Mouse (Mus musculus): ENCODE data around the gene Zfp652. TPM values are rescaled to one million over a fixed set of nuclear protein-coding genes. Genes with fewer than 3 reads are reported as not detected.

The Zfp652 gene
- polyA plus RNA-seq, 1 experiment from 2014 or later: 36.8 TPM

DNA sequence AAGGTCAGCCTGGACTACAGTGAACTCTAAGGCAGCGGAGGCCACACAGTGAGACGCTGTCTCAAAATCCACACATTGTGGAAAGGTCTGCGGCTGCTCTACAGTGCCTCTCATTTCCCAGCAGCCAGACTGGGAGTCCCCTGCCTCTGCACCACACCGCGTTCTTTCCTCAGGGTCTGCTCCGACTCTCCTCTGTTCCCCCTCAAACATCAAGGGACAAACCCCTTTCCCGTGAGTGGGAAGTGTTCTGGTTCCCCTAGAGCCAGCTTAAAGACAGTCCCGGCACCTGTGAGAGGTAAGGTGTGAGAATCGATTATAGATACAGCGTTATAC, 129.0 kb downstream of the Zfp652 start:
- Histone ChIP-seq H3K4me1 (replicated peaks; ENCODE audit: control insufficient read depth, insufficient read depth, low read length) (peaks cover 17% of the 10 kb centered on the region), H3K4me2 (ENCODE audit: low read length) (no peak overlapping the region), H3K36me3 (ENCODE audit: control insufficient read depth, insufficient read depth) (no peaks in the 10 kb centered on the region)

DNA sequence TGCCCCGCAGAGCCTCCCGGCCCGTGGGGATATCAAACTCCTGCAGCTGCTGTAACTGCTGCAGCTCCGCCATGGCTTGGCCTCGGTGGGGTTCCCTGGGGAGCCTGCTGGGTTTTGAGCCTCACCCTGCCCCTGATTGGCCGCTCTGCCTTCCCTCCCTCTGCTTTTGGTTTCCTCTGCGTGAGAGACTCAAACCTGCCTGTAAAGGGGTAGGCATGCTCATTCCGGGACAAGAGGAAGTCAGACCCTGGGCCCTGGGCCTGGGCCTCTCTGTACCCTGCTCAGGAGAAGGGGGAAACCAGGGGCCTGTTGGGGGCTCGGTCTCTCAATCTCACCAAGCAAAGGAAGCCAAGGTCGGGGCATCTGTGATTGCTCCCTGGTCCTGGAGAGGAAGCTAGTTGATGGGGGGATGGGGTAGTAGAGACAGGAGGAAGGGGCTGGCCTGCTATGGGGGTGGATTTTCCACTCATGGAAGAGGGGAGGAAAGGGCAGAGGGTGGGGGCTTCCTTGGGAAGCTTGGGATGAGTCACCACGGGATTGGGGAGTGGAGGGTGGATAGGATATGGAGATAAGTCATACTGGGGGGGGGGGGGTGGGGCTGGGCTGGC, 129.7 kb downstream of the Zfp652 start, which contains the start of gene Abi3:
Abi3 (minus strand) TSS at position 403 of the 608 bp plus-strand sequence.
- 10% methylated on average over 11 of the region's 11 CpGs for WGBS
- no peak within 1 kb of the TSS; the same call in 1 of the 2 replicates for H3K4me3 ChIP-seq (replicated peaks; ENCODE audit: low read length)
- no peaks in the 10 kb centered on the region for H3K9me3 ChIP-seq (ENCODE audit: control insufficient read depth, low read length)
- no peak within 1 kb of the TSS for H3K27ac ChIP-seq (ENCODE audit: low read length)
- peaks cover 4% of the 10 kb centered on the region; the same call in 1 of the 2 replicates for H3K27me3 ChIP-seq (replicated peaks; ENCODE audit: control insufficient read depth, insufficient read depth, low read length)
- H3K4me1 ChIP-seq (replicated peaks; ENCODE audit: control insufficient read depth, insufficient read depth, low read length): peaks cover 12% of the 10 kb centered on the region
- no peaks in the 10 kb centered on the region for H3K36me3 ChIP-seq (ENCODE audit: control insufficient read depth, insufficient read depth)
- no peak within 1 kb of the TSS for H3K4me2 ChIP-seq (ENCODE audit: low read length)
- no peak for ATAC-seq
- H3K9ac ChIP-seq (replicated peaks; ENCODE audit: low read depth, low read length): no peak within 1 kb of the TSS

More for the DNA sequence above, 129.0 kb downstream of the Zfp652 start:
- Histone ChIP-seq H3K27ac (ENCODE audit: low read length) (no peak overlapping the region), H3K9me3 (ENCODE audit: control insufficient read depth, low read length) (no peaks in the 10 kb centered on the region), H3K4me3 (replicated peaks; ENCODE audit: low read length) (no peak overlapping the region; the same call in 1 of the 2 replicates), H3K27me3 (replicated peaks; ENCODE audit: control insufficient read depth, insufficient read depth, low read length) (peaks cover 5% of the 10 kb centered on the region; the same call in 1 of the 2 replicates), H3K9ac (replicated peaks; ENCODE audit: low read depth, low read length) (no peak overlapping the region)
- 58% methylated on average over 10 of the region's 10 CpGs for WGBS
- no peak for ATAC-seq

- Histone ChIP-seq H3K4me1 (replicated peaks; ENCODE audit: control insufficient read depth, insufficient read depth, low read length) (peaks cover 10% of the 10 kb centered on the region), H3K36me3 (ENCODE audit: control insufficient read depth, insufficient read depth) (no peaks in the 10 kb centered on the region), H3K27me3 (replicated peaks; ENCODE audit: control insufficient read depth, insufficient read depth, low read length) (peaks cover 4% of the 10 kb centered on the region; the same call in 1 of the 2 replicates), H3K27ac (ENCODE audit: low read length) (no peak overlapping the region), H3K4me2 (ENCODE audit: low read length) (no peak overlapping the region), H3K9ac (replicated peaks; ENCODE audit: low read depth, low read length) (no peak overlapping the region), H3K4me3 (replicated peaks; ENCODE audit: low read length) (no peak overlapping the region), H3K9me3 (ENCODE audit: control insufficient read depth, low read length) (no peaks in the 10 kb centered on the region)
- 83% methylated on average over 5 of the region's 5 CpGs for WGBS
- ATAC-seq: no peak
Observed at GRCm38 (mm10) chr11:95842953-95843352, 130.5 kb downstream of the Zfp652 start.

GRCm38 (mm10) chr11:95843421-95843950, 131.0 kb downstream of the Zfp652 start:
- Histone ChIP-seq H3K4me2 (ENCODE audit: low read length) (no peak overlapping the region), H3K9me3 (ENCODE audit: control insufficient read depth, low read length) (no peaks in the 10 kb centered on the region), H3K27ac (ENCODE audit: low read length) (no peak overlapping the region), H3K9ac (replicated peaks; ENCODE audit: low read depth, low read length) (no peak overlapping the region), H3K36me3 (ENCODE audit: control insufficient read depth, insufficient read depth) (no peaks in the 10 kb centered on the region), H3K27me3 (replicated peaks; ENCODE audit: control insufficient read depth, insufficient read depth, low read length) (peaks cover 4% of the 10 kb centered on the region; the same call in 1 of the 2 replicates), H3K4me1 (replicated peaks; ENCODE audit: control insufficient read depth, insufficient read depth, low read length) (peaks cover 10% of the 10 kb centered on the region), H3K4me3 (replicated peaks; ENCODE audit: low read length) (no peak overlapping the region)
- WGBS: 63% methylated on average over 6 of the region's 6 CpGs
- ATAC-seq: no peak

GRCm38 (mm10) chr11:95844935-95845334, 132.5 kb downstream of the Zfp652 start:
- H3K4me1 ChIP-seq (replicated peaks; ENCODE audit: control insufficient read depth, insufficient read depth, low read length): no peaks in the 10 kb centered on the region
- ATAC-seq: no peak
- no peak overlapping the region for H3K4me2 ChIP-seq (ENCODE audit: low read length)
- peaks cover 4% of the 10 kb centered on the region; the same call in 1 of the 2 replicates for H3K27me3 ChIP-seq (replicated peaks; ENCODE audit: control insufficient read depth, insufficient read depth, low read length)
- H3K9me3 ChIP-seq (ENCODE audit: control insufficient read depth, low read length): no peaks in the 10 kb centered on the region
- H3K4me3 ChIP-seq (replicated peaks; ENCODE audit: low read length): no peak overlapping the region
- H3K9ac ChIP-seq (replicated peaks; ENCODE audit: low read depth, low read length): no peak overlapping the region
- no peaks in the 10 kb centered on the region for H3K36me3 ChIP-seq (ENCODE audit: control insufficient read depth, insufficient read depth)
- WGBS: 73% methylated on average over 4 of the region's 4 CpGs
- no peak overlapping the region for H3K27ac ChIP-seq (ENCODE audit: low read length)

- no peaks in the 10 kb centered on the region for H3K27me3 ChIP-seq (replicated peaks; ENCODE audit: control insufficient read depth, insufficient read depth, low read length)
- no peak for ATAC-seq
- H3K9me3 ChIP-seq (ENCODE audit: control insufficient read depth, low read length): no peaks in the 10 kb centered on the region
- H3K4me1 ChIP-seq (replicated peaks; ENCODE audit: control insufficient read depth, insufficient read depth, low read length): no peaks in the 10 kb centered on the region
- H3K27ac ChIP-seq (ENCODE audit: low read length): no peak overlapping the region
- no peak overlapping the region for H3K4me3 ChIP-seq (replicated peaks; ENCODE audit: low read length)
- no peaks in the 10 kb centered on the region for H3K36me3 ChIP-seq (ENCODE audit: control insufficient read depth, insufficient read depth)
- no peak overlapping the region for H3K4me2 ChIP-seq (ENCODE audit: low read length)
- 75% methylated on average over 2 of the region's 2 CpGs for WGBS
- no peak overlapping the region for H3K9ac ChIP-seq (replicated peaks; ENCODE audit: low read depth, low read length)
Observed at GRCm38 (mm10) chr11:95850898-95851297, 138.4 kb downstream of the Zfp652 start.

DNA sequence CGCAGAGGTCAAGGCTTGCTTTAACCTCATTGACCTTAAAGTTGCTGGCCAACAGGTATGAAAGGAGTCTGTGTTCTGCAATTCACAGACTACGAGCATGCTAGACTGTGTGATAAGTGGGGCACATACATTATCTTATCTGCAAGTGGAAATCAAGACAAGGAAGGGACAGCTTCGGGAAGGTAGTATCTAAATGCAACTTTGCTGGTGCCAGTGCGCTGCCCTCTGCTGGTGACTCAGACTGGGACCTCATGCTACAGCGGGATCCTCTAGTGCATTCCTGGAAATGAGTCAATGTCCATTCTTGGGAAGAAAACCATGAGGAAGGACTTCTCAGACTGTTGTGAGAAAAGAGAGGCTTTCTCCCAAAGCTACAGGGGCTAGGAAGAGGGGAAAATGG, 141.2 kb downstream of the Zfp652 start:
- Histone ChIP-seq H3K27me3 (replicated peaks; ENCODE audit: control insufficient read depth, insufficient read depth, low read length) (no peaks in the 10 kb centered on the region), H3K9me3 (ENCODE audit: control insufficient read depth, low read length) (no peaks in the 10 kb centered on the region), H3K4me2 (ENCODE audit: low read length) (no peak overlapping the region), H3K4me1 (replicated peaks; ENCODE audit: control insufficient read depth, insufficient read depth, low read length) (peaks cover 5% of the 10 kb centered on the region), H3K9ac (replicated peaks; ENCODE audit: low read depth, low read length) (no peak overlapping the region), H3K36me3 (ENCODE audit: control insufficient read depth, insufficient read depth) (no peaks in the 10 kb centered on the region), H3K4me3 (replicated peaks; ENCODE audit: low read length) (no peak overlapping the region), H3K27ac (ENCODE audit: low read length) (no peak overlapping the region)
- ATAC-seq: no peak
- 60% methylated on average over 5 of the region's 5 CpGs for WGBS

GRCm38 (mm10) chr11:95857306-95857705, 144.8 kb downstream of the Zfp652 start:
- no peak overlapping the region for H3K27ac ChIP-seq (ENCODE audit: low read length)
- WGBS: 81% methylated on average over 4 of the region's 4 CpGs
- ATAC-seq: no peak
- H3K4me1 ChIP-seq (replicated peaks; ENCODE audit: control insufficient read depth, insufficient read depth, low read length): peaks cover 12% of the 10 kb centered on the region
- H3K36me3 ChIP-seq (ENCODE audit: control insufficient read depth, insufficient read depth): no peaks in the 10 kb centered on the region
- H3K27me3 ChIP-seq (replicated peaks; ENCODE audit: control insufficient read depth, insufficient read depth, low read length): no peaks in the 10 kb centered on the region
- no peak overlapping the region for H3K9ac ChIP-seq (replicated peaks; ENCODE audit: low read depth, low read length)
- peak overlapping the region; percentile 57; the same call in 1 of the 2 replicates for H3K4me2 ChIP-seq (ENCODE audit: low read length)
- no peaks in the 10 kb centered on the region for H3K9me3 ChIP-seq (ENCODE audit: control insufficient read depth, low read length)
- no peak overlapping the region for H3K4me3 ChIP-seq (replicated peaks; ENCODE audit: low read length)

DNA sequence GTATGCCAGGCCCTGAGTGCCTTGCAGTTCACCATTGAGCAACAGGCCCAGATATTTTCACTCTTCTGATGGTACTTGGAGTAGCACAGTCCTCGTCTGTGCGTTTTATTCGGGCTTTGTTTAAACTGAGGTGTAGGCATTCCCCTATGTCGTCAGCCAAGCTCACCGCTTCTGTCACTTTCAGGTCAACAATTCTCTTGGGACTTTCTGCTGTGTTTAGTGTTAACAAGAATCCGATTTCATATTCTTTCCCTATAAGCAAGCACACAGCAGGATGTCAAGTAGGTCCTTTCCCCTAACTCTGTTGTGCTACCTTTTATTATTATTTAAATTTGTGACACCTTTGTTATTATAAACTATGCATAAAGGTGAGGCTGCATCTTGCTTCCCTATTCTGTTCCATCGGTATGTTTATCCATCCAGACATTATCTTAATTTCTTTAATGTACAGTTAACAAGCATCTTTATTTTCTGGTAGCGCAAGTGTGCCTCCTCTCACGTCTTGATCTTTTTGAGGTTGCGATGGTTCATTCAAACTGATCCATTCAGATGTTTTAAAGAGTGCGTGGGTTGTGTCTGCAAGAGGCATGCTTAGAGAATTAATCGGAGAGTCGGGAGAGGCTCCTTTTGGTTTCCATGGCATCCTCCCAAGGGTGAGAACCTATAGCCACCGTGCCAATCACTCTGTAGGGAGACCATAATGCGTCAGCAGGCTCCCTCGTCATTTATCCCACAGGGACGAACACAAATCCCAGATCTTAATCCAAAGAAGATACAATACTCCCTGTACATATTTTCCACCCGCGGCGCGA, 145.4 kb downstream of the Zfp652 start:
- Histone ChIP-seq H3K4me3 (replicated peaks; ENCODE audit: low read length) (peak overlapping the region; percentile 97), H3K9me3 (ENCODE audit: control insufficient read depth, low read length) (no peaks in the 10 kb centered on the region), H3K27ac (ENCODE audit: low read length) (peak overlapping the region; percentile 60), H3K4me2 (ENCODE audit: low read length) (peak overlapping the region; percentile 57), H3K36me3 (ENCODE audit: control insufficient read depth, insufficient read depth) (no peaks in the 10 kb centered on the region), H3K27me3 (replicated peaks; ENCODE audit: control insufficient read depth, insufficient read depth, low read length) (no peaks in the 10 kb centered on the region), H3K4me1 (replicated peaks; ENCODE audit: control insufficient read depth, insufficient read depth, low read length) (peaks cover 12% of the 10 kb centered on the region), H3K9ac (replicated peaks; ENCODE audit: low read depth, low read length) (peak overlapping the region; percentile 30)
- peak; percentile 22 for ATAC-seq
- WGBS: 13% methylated on average over 21 of the region's 21 CpGs
